Mouse (Mus musculus) heart, adult 2 months (tissue): ENCODE measurements around the gene Znrf3. TPM values are rescaled to one million over a fixed set of nuclear protein-coding genes. Genes with fewer than 3 reads are reported as not detected.

ENCODE experiments used
- DNase-seq, 2 experiments: peaks; one replicate each; pipeline ENCODE4 v3.0.0; 2021
- H3K27ac ChIP-seq: fragments of 200-600 bp; 2 replicates; pipeline ENCODE4 v1.8.1; 2022
- H3K27me3 ChIP-seq: fragments of 200-500 bp; 2 replicates; pipeline ENCODE4 v1.6.1; 2012; ENCODE audit warnings: mild to moderate bottlenecking, low read length, inconsistent platforms, mixed read lengths; ENCODE audit not compliant: control insufficient read depth, insufficient read depth
- H3K36me3 ChIP-seq: fragments of 200-500 bp; 2 replicates; pipeline ENCODE4 v1.6.1; 2012; ENCODE audit warnings: low read length, inconsistent platforms; ENCODE audit not compliant: control insufficient read depth, insufficient read depth
- H3K4me1 ChIP-seq: fragments of 200-500 bp; 2 replicates; pipeline ENCODE4 v1.6.1; 2011; ENCODE audit warnings: low read length; ENCODE audit not compliant: control insufficient read depth, insufficient read depth
- H3K4me3 ChIP-seq: fragments of 200-600 bp; 2 replicates; pipeline ENCODE4 v1.8.1; 2022
- H3K79me2 ChIP-seq: fragments of 200-500 bp; replicated peaks from 2 replicates; pipeline ENCODE4 v1.6.1; 2012; ENCODE audit warnings: mild to moderate bottlenecking, inconsistent platforms, low read length, moderate library complexity, mixed read lengths; ENCODE audit not compliant: control insufficient read depth, insufficient read depth
- H3K9ac ChIP-seq: fragments of 200-500 bp; 2 replicates; pipeline ENCODE4 v1.6.1; 2012; ENCODE audit warnings: low read depth, mild to moderate bottlenecking, control low read depth, inconsistent platforms, low read length, mixed read lengths
- CTCF ChIP-seq: fragments of 200-600 bp; IDR thresholded peaks from 2 replicates; pipeline ENCODE4 v1.8.1; 2022; ENCODE audit warnings: antibody characterized with exemption, mild to moderate bottlenecking, moderate library complexity
- EP300 ChIP-seq: fragments of 200-500 bp; IDR thresholded peaks from 2 replicates; pipeline ENCODE4 v1.6.1; 2011; ENCODE audit warnings: low read depth, low read length, control low read depth; ENCODE audit not compliant: insufficient read depth
- POLR2A ChIP-seq: fragments of 200-500 bp; IDR thresholded peaks from 2 replicates; pipeline ENCODE4 v1.6.1; 2011; ENCODE audit warnings: mild to moderate bottlenecking, low read depth, low read length, control low read depth; ENCODE audit not compliant: insufficient read depth
- WGBS: fragments of 180-500 bp; shearing (Covaris S2); methylation state at CpG from one replicate; pipeline ENCODE4 v1.1.7; 2018; 5-methylcytosine and 5-hydroxymethylcytosine counted together
- intact Hi-C: fragments of 180-260 bp; cut with DNase I; formaldehyde crosslinking; loops from one replicate; pipeline ENCODE4 v1.15.1; 2025
- polyA plus RNA-seq: library from polyadenylated mRNA; depleted of rRNA; stranded (reverse); fragments of >200 nt; gene quantifications from 2 replicates; pipeline ENCODE4 v1.2.3, GENCODE M21; 2012
- total RNA-seq, 2 experiments: library from RNA; stranded (reverse); gene quantifications; 2 replicates each; pipeline ENCODE4 v1.2.3; 2021

Gene Znrf3
- total and polyA plus RNA-seq, 3 experiments: 2.9 to 7.3 (median 7.3) TPM

GRCm38 (mm10) chr11:5346845-5347640 is 97.6 kb downstream of the Znrf3 start:
- H3K4me3 ChIP-seq: no peak overlapping the region
- WGBS: 52% methylated on average over 4 of the region's 4 CpGs
- TF ChIP-seq CTCF: no peak
- TF ChIP-seq EP300: no peak
- no peaks in the 10 kb centered on the region for H3K79me2 ChIP-seq
- no peak overlapping the region for H3K9ac ChIP-seq
- intact Hi-C loops: no loop called here
- no peaks in the 10 kb centered on the region for H3K27me3 ChIP-seq
- no peaks in the 10 kb centered on the region for H3K36me3 ChIP-seq
- H3K27ac ChIP-seq: no peak overlapping the region
- H3K4me1 ChIP-seq: no peaks in the 10 kb centered on the region; the same call in 1 of the 2 replicates
- DNase-seq: no peak

- no peak for DNase-seq
- intact Hi-C loops: no loop called here
- H3K9ac ChIP-seq: no peak overlapping the region
- H3K4me1 ChIP-seq: no peaks in the 10 kb centered on the region; the same call in 1 of the 2 replicates
- H3K4me3 ChIP-seq: no peak overlapping the region
- TF ChIP-seq POLR2A (no peak), EP300 (no peak), CTCF (no peak)
- no peaks in the 10 kb centered on the region for H3K36me3 ChIP-seq
- no peaks in the 10 kb centered on the region for H3K27me3 ChIP-seq
- H3K79me2 ChIP-seq: no peaks in the 10 kb centered on the region
- WGBS: 92% methylated on average over 4 of the region's 4 CpGs
- no peak overlapping the region for H3K27ac ChIP-seq
Observed at GRCm38 (mm10) chr11:5343748-5344147, 100.9 kb downstream of the Znrf3 start.

GRCm38 (mm10) chr11:5339732-5340131 is 104.9 kb downstream of the Znrf3 start:
- WGBS: 92% methylated on average over 1 of the region's 1 CpGs
- intact Hi-C loops: no loop called here
- H3K36me3 ChIP-seq: no peaks in the 10 kb centered on the region
- no peak overlapping the region for H3K27ac ChIP-seq
- no peak overlapping the region for H3K4me3 ChIP-seq
- no peak for DNase-seq
- H3K4me1 ChIP-seq: no peaks in the 10 kb centered on the region
- H3K27me3 ChIP-seq: no peaks in the 10 kb centered on the region
- no peak overlapping the region for H3K9ac ChIP-seq
- H3K79me2 ChIP-seq: no peaks in the 10 kb centered on the region
- TF ChIP-seq POLR2A (no peak), CTCF (no peak), EP300 (no peak)

- no peak overlapping the region for H3K27ac ChIP-seq
- H3K36me3 ChIP-seq: peaks cover 4% of the 10 kb centered on the region; the same call in 1 of the 2 replicates
- DNase-seq: no peak
- H3K4me3 ChIP-seq: no peak overlapping the region
- 92% methylated on average over 7 of the region's 7 CpGs for whole genome bisulfite sequencing
- no peak overlapping the region for H3K9ac ChIP-seq
- intact Hi-C loops: no loop called here
- TF ChIP-seq CTCF (no peak), EP300 (no peak), POLR2A (no peak)
- no peaks in the 10 kb centered on the region for H3K4me1 ChIP-seq
- H3K27me3 ChIP-seq: no peaks in the 10 kb centered on the region
- H3K79me2 ChIP-seq: no peaks in the 10 kb centered on the region; the same call in 1 of the 2 replicates
Observed at GRCm38 (mm10) chr11:5336852-5337251, 107.8 kb downstream of the Znrf3 start.

- Histone ChIP-seq H3K79me2 (no peaks in the 10 kb centered on the region; the same call in 1 of the 2 replicates), H3K4me1 (no peaks in the 10 kb centered on the region), H3K9ac (no peak overlapping the region), H3K36me3 (peaks cover 4% of the 10 kb centered on the region; the same call in 1 of the 2 replicates), H3K27ac (no peak overlapping the region), H3K4me3 (no peak overlapping the region), H3K27me3 (no peaks in the 10 kb centered on the region)
- no peak for TF ChIP-seq POLR2A
- TF ChIP-seq EP300: no peak
- no peak for TF ChIP-seq CTCF
- intact Hi-C loops: no loop called here
- DNase-seq: no peak
Observed at GRCm38 (mm10) chr11:5336269-5336668, 108.4 kb downstream of the Znrf3 start.

GRCm38 (mm10) chr11:5330851-5331250 is 113.8 kb downstream of the Znrf3 start:
- intact Hi-C loops: no loop called here
- peaks cover 4% of the 10 kb centered on the region; the same call in 1 of the 2 replicates for H3K36me3 ChIP-seq
- no peak for DNase-seq
- H3K4me1 ChIP-seq: no peaks in the 10 kb centered on the region
- H3K79me2 ChIP-seq: no peaks in the 10 kb centered on the region; the same call in 1 of the 2 replicates
- H3K27me3 ChIP-seq: no peaks in the 10 kb centered on the region
- no peak overlapping the region for H3K4me3 ChIP-seq
- 97% methylated on average over 4 of the region's 4 CpGs for WGBS
- H3K9ac ChIP-seq: no peak overlapping the region
- TF ChIP-seq CTCF (no peak), EP300 (no peak), POLR2A (no peak)
- H3K27ac ChIP-seq: no peak overlapping the region
